Mouse (Mus musculus) stomach, embryonic 14.5 days (tissue): ENCODE data around the gene Tcp10c. TPM values are rescaled to one million over a fixed set of nuclear protein-coding genes. Genes with fewer than 3 reads are reported as not detected.
"Not testable (repeated sequence)": the region's sequence is repeated elsewhere in the genome, so short reads cannot be mapped to it uniquely, and the experiment has no call there.

Experiments used
- ATAC-seq: fragments of 200-750 bp; cut with Nextera tagmentation; 2 replicates; pipeline ENCODE4 v1.8.0; 2017; ENCODE audit warnings: low read depth, moderate TSS enrichment; ENCODE audit not compliant: insufficient number of reproducible peaks, insufficient read depth, low FRiP score
- H3K27ac ChIP-seq: fragments of 300-500 bp; sonication (generic); 2 replicates; pipeline ENCODE4 v1.5.1; 2014; ENCODE audit warnings: mild to moderate bottlenecking, low read length, moderate library complexity, mixed read lengths
- H3K27me3 ChIP-seq: fragments of 300-500 bp; sonication (generic); 2 replicates; pipeline ENCODE4 v1.6.1; 2014; ENCODE audit warnings: low read length, control low read depth, mixed read lengths; ENCODE audit not compliant: control insufficient read depth, insufficient read depth
- H3K36me3 ChIP-seq: fragments of 300-500 bp; sonication (generic); 2 replicates; pipeline ENCODE4 v1.6.1; 2014; ENCODE audit warnings: mild to moderate bottlenecking, control low read depth, low read length, moderate library complexity, mixed read lengths; ENCODE audit not compliant: control insufficient read depth, insufficient read depth
- H3K4me1 ChIP-seq: fragments of 300-500 bp; sonication (generic); 2 replicates; pipeline ENCODE4 v1.6.1; 2014; ENCODE audit warnings: low read length, control low read depth, mixed read lengths; ENCODE audit not compliant: control insufficient read depth, insufficient read depth
- H3K4me2 ChIP-seq: fragments of 300-500 bp; sonication (generic); replicated peaks from 2 replicates; pipeline ENCODE4 v1.6.1; 2014; ENCODE audit warnings: low read depth, low read length, control low read depth
- H3K4me3 ChIP-seq: fragments of 300-500 bp; sonication (generic); 2 replicates; pipeline ENCODE4 v1.5.1; 2014; ENCODE audit warnings: low read depth, low read length, control low read depth
- H3K9ac ChIP-seq: fragments of 300-500 bp; sonication (generic); replicated peaks from 2 replicates; pipeline ENCODE4 v1.6.1; 2014; ENCODE audit warnings: low read depth, mild to moderate bottlenecking, control low read depth, low read length, moderate library complexity, mixed read lengths
- H3K9me3 ChIP-seq: fragments of 300-500 bp; sonication (generic); 2 replicates; pipeline ENCODE4 v1.6.1; 2016; ENCODE audit warnings: low read depth, low read length, control low read depth; ENCODE audit not compliant: control insufficient read depth
- WGBS: fragments of 180-500 bp; shearing (Covaris S2); extraction: QIAGEN DNeasy Blood & Tissue Kit; methylation state at CpG from one replicate; pipeline ENCODE4 v1.1.7; 2014; 5-methylcytosine and 5-hydroxymethylcytosine counted together
- polyA plus RNA-seq: library from polyadenylated mRNA; unstranded; fragments of >200 nt; fragmentation: Nextera tagmentation; extraction: Ambion mirVana; gene quantifications from 2 replicates; pipeline ENCODE4 v1.2.1, GENCODE M21; 2014

The Tcp10c gene
- polyA plus RNA-seq, 1 experiment from 2014 or later, result not detected

- peak; percentile 47; the same call in 1 of the 2 replicates for ATAC-seq
- WGBS, result 65% methylated on average over 9 of the region's 9 CpGs
- H3K4me2 ChIP-seq, result not testable (repeated sequence)
Measured at GRCm38 (mm10) chr17:13336979-13337749, 17.2 kb upstream of the Tcp10c start.

GRCm38 (mm10) chr17:13337931-13338330 lies 16.4 kb upstream of the Tcp10c start:
- H3K27me3 ChIP-seq, H3K9me3 ChIP-seq, H3K36me3 ChIP-seq, H3K4me2 ChIP-seq, H3K4me3 ChIP-seq, H3K9ac ChIP-seq, H3K4me1 ChIP-seq, H3K27ac ChIP-seq: not testable (repeated sequence)
- 0 out of 2 replicates have a peak, but pooled peaks have one; percentile 2 for ATAC-seq
- 52% methylated on average over 1 of the region's 1 CpGs for WGBS

More at GRCm38 (mm10) chr17:13336979-13337749, 17.2 kb upstream of the Tcp10c start:
- not testable (repeated sequence) for H3K9me3 ChIP-seq, H3K4me3 ChIP-seq, H3K9ac ChIP-seq, H3K27ac ChIP-seq, H3K27me3 ChIP-seq, H3K36me3 ChIP-seq, H3K4me1 ChIP-seq

- not testable (repeated sequence) for H3K4me3 ChIP-seq, H3K27ac ChIP-seq, H3K27me3 ChIP-seq, H3K9ac ChIP-seq, H3K4me1 ChIP-seq, H3K36me3 ChIP-seq, ATAC-seq, H3K4me2 ChIP-seq, H3K9me3 ChIP-seq
- WGBS, result 83% methylated on average over 1 of the region's 1 CpGs
Measured at GRCm38 (mm10) chr17:13340071-13340470, 14.3 kb upstream of the Tcp10c start.

DNA sequence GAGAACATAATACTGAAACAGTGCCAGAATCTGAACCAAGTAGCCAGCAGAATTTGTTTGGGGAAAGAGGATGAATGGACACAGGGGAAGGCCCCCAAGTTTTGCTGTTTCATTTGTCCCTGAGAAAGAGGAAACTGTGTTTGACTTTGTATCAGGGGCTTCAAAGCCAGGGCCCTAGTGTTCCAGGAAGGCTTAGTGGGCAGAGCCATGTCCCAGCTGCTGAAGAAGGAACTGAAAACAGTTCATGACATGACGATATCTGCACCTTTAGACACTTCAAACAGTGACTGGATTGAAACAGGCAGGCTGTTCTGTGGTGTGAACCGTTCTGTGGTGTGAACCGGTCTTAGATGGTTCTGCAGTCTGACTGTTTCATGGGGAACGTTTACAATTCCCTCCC lies 8.4 kb upstream of the Tcp10c start:
- H3K9me3 ChIP-seq, H3K27me3 ChIP-seq, H3K9ac ChIP-seq, H3K4me1 ChIP-seq, H3K27ac ChIP-seq, H3K4me3 ChIP-seq, H3K4me2 ChIP-seq, H3K36me3 ChIP-seq, ATAC-seq: not testable (repeated sequence)
- no CpG with 5 or more reads among the region's 4 CpGs for WGBS

- not testable (repeated sequence) for H3K27me3 ChIP-seq, H3K9ac ChIP-seq, H3K4me2 ChIP-seq, ATAC-seq, H3K4me3 ChIP-seq, H3K4me1 ChIP-seq, H3K36me3 ChIP-seq, H3K27ac ChIP-seq, H3K9me3 ChIP-seq
- 81% methylated on average over 4 of the region's 5 CpGs for WGBS
Measured at GRCm38 (mm10) chr17:13349563-13349962, 4.8 kb upstream of the Tcp10c start.

GRCm38 (mm10) chr17:13353249-13353648 lies 1.1 kb upstream of the Tcp10c start:
- not testable (repeated sequence) for ATAC-seq

DNA sequence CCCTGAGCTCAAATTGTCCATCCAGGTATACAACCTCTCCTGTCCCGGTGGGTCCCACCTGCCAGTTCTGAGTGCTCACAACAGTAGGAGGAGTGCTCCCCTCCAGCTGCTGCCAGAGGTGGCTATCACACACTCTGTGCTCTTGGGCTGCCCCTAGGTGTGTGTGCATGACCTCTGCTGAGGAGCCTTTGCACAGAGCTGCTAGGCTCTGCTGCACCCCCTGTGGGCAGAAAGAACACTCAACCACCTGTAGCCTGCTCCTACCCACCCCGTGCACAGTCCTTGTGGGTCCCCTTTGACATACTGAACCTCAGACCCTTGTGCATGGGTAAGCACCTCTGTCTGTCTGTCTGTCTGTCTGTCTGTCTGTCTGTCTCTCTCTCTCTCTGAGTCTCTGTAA lies 8.1 kb downstream of the Tcp10c start:
- not testable (repeated sequence) for H3K9me3 ChIP-seq, H3K4me1 ChIP-seq, H3K27ac ChIP-seq, H3K27me3 ChIP-seq, H3K4me3 ChIP-seq, H3K9ac ChIP-seq, H3K36me3 ChIP-seq, H3K4me2 ChIP-seq
- 80% methylated on average over 2 of the region's 2 CpGs for WGBS
- ATAC-seq, result peak; percentile 43; the same call in 1 of the 2 replicates

More at GRCm38 (mm10) chr17:13353249-13353648, 1.1 kb upstream of the Tcp10c start:
- not testable (repeated sequence) for H3K36me3 ChIP-seq, H3K4me1 ChIP-seq, H3K4me2 ChIP-seq, H3K9ac ChIP-seq, H3K4me3 ChIP-seq, H3K27me3 ChIP-seq, H3K27ac ChIP-seq, H3K9me3 ChIP-seq
- 87% methylated on average over 8 of the region's 8 CpGs for WGBS

DNA sequence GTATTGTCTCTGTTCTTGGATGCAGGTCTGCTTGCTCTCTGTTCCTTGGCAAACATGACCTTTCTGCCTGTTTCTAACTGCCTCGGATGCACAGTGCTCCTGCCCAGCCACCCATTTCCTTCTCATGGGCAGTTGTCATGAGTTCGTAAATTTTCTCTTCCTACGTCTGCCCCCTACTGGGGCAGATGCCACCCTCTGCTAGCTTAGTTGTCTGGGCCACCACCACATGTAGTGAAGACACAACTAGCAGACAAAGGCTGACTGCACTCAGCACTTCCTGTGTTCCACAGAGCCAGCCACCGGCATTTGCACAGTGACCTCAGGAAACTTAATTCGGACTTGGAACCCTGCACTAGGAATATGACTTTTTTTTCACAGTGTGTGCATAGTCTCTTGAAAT lies 9.4 kb downstream of the Tcp10c start:
- H3K9me3 ChIP-seq, H3K9ac ChIP-seq, H3K27ac ChIP-seq, H3K27me3 ChIP-seq, H3K4me3 ChIP-seq, H3K4me2 ChIP-seq, H3K4me1 ChIP-seq, ATAC-seq, H3K36me3 ChIP-seq: not testable (repeated sequence)
- 79% methylated on average over 3 of the region's 5 CpGs for WGBS

DNA sequence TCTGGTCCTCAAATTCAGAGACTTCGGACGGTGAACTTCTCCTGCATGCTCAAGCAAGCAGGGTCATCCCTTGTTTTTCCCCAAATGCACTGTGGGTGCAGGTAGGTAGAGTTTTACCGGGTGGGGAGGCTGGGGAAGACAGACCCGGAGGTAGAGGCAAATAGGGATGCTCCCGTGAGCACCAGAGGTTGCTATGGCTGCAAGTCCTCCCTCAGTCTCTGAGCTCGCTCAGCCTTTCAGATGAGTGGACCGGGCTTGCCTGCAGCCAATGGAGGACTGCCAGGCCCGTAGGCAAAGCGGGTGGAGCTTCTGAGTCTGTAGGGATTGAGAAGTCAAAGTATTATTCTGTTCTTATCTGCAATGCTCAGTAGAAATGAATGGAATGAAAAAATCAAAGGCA lies 9.8 kb downstream of the Tcp10c start:
- H3K27me3 ChIP-seq, H3K36me3 ChIP-seq, H3K4me2 ChIP-seq, H3K9ac ChIP-seq, ATAC-seq, H3K4me1 ChIP-seq, H3K4me3 ChIP-seq, H3K27ac ChIP-seq, H3K9me3 ChIP-seq: not testable (repeated sequence)
- WGBS, result 88% methylated on average over 9 of the region's 9 CpGs
